Mouse (Mus musculus) lung, postnatal 25 days (tissue): ENCODE data around the gene Elovl5.

ENCODE experiments used
- DNase-seq: peaks from one replicate; pipeline ENCODE4 v3.0.0; 2022; ENCODE audit warnings: low spot score

Gene Elovl5

GRCm38 (mm10) chr9:78000586-78001500, 83.7 kb downstream of the Elovl5 start:
- DNase-seq, result no peak

- DNase-seq, result no peak
Measured at GRCm38 (mm10) chr9:78003278-78003677, 86.1 kb downstream of the Elovl5 start.

- peak; percentile 28 for DNase-seq
Measured at GRCm38 (mm10) chr9:78005481-78005880, 88.3 kb downstream of the Elovl5 start.

- DNase-seq, result peak; percentile 91
Measured at GRCm38 (mm10) chr9:78006209-78007001, 89.2 kb downstream of the Elovl5 start.

GRCm38 (mm10) chr9:78009382-78009781, 92.2 kb downstream of the Elovl5 start:
- DNase-seq, result peak; percentile 86

GRCm38 (mm10) chr9:78010187-78010586, 93.0 kb downstream of the Elovl5 start:
- DNase-seq, result no peak

GRCm38 (mm10) chr9:78010707-78011106, 93.5 kb downstream of the Elovl5 start:
- no peak for DNase-seq

GRCm38 (mm10) chr9:78012066-78012465, 94.9 kb downstream of the Elovl5 start:
- no peak for DNase-seq

GRCm38 (mm10) chr9:78012681-78013080, 95.5 kb downstream of the Elovl5 start:
- no peak for DNase-seq

- DNase-seq, result no peak
Measured at GRCm38 (mm10) chr9:78013813-78014212, 96.6 kb downstream of the Elovl5 start.

- DNase-seq, result no peak
Measured at GRCm38 (mm10) chr9:78015816-78016215, 98.7 kb downstream of the Elovl5 start.

- no peak for DNase-seq
Measured at GRCm38 (mm10) chr9:78016288-78016687, 99.1 kb downstream of the Elovl5 start.

GRCm38 (mm10) chr9:78021256-78021655, 104.1 kb downstream of the Elovl5 start:
- no peak for DNase-seq

- peak; percentile 87 for DNase-seq
Measured at GRCm38 (mm10) chr9:78022187-78022945, 105.2 kb downstream of the Elovl5 start.

GRCm38 (mm10) chr9:78024823-78025222, 107.7 kb downstream of the Elovl5 start:
- peak; percentile 73 for DNase-seq

- no peak for DNase-seq
Measured at GRCm38 (mm10) chr9:78027099-78027498, 109.9 kb downstream of the Elovl5 start.

GRCm38 (mm10) chr9:78030835-78031456, 113.8 kb downstream of the Elovl5 start:
- DNase-seq, result no peak

GRCm38 (mm10) chr9:78032930-78033329, 115.8 kb downstream of the Elovl5 start:
- no peak for DNase-seq
